Mouse (Mus musculus): ENCODE measurements at regions not wholly inside any gene's neighbourhood (a gene's known extent, or its start where the extent isn't known, plus 50 kb on each side); places are given as distances from the start of the nearest gene placed in this dataset.

- no peak for DNase-seq
Observed at GRCm38 (mm10) chr3:107826241-107826760, 50.7 kb upstream of the Eps8l3 start.

GRCm38 (mm10) chr3:107825468-107825867 lies 51.6 kb upstream of the Eps8l3 start:
- no peak for DNase-seq

GRCm38 (mm10) chr3:107824378-107824777 lies 52.7 kb upstream of the Eps8l3 start:
- DNase-seq: no peak

- DNase-seq: peak; percentile 53
Observed at GRCm38 (mm10) chr3:107823655-107824266, 53.3 kb upstream of the Eps8l3 start.

DNA sequence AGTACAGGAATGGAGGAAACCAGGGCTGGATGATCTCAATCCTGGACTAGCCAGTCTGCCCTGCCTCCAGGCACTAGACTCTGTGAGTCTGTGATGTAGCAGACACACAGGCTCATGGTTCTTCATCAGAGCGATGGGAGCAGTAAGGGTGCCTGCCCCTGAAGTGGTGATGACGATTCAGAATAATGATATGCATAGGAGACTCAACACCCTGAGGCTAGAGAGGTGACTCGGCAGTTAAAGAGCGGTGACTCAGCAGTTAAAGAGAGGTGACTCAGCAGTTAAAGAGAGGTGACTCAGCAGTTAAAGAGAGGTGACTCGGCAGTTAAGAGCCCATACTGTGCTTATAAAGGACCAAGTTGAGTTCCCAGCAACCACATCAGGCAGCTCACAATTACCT lies 53.9 kb upstream of the Eps8l3 start:
- no peak for DNase-seq

- no peak for DNase-seq
Observed at GRCm38 (mm10) chr3:107822499-107822898, 54.5 kb upstream of the Eps8l3 start.

GRCm38 (mm10) chr3:107821952-107822351 lies 55.1 kb upstream of the Eps8l3 start:
- DNase-seq: no peak

DNA sequence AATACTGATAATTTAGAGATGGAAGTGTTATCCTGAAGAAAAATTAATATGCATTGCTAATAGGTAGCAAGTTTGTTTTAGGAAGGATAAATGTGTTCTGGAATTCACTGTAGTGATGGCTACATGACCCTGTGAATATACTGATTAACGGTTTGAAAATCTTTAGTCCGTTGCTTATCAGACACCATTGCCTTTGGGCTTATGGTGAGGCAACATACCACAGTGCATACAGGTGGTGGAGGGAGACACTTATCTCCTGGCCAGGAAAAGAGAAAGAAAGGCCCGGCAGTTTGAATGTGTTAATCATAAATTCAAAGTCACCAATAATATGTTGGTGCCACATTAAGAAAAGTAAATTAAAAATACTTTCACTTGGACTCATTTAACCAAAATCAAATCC lies 57.4 kb upstream of the Eps8l3 start:
- no peak for DNase-seq

DNA sequence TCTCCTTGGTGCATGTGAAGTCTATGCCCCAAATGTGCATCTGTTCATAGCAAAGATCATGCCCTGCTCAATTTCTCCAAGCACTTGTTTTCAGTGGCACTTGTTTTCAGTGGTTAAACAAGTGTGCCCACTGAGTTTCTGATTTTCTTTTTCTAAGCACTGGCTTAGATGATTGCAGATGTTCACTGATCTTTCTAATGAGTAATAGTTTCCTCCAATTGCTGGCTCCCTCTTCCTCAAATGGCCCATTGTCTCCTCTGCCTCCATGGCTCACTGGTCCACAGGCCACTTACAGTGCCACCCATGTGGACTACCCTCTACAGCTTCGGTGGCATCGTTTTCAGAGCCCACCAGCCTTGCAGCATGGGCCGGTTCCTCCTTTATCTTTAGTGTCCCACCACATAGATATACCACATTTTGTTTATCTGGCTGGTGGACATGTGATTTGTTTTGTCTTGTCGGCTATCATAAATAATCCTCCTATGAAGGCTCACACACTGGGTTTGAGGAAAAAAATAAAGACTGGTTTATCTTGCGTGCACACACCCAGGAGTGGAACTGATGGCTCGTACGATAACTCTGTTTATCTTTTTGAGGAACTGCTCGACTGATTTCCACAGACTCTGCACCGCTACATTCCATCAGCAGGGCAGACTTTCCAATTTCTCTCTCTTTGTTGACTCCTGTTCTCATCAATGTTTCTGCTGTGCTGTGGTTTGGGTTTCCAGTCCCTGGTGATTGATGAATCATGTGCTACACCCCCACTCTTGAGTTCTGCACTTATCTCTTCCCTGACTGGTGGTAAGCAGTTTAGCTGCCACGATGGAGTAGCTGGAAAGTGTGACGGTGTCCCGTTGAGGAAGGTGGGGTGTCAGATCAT lies 58.2 kb upstream of the Eps8l3 start:
- DNase-seq: no peak

DNA sequence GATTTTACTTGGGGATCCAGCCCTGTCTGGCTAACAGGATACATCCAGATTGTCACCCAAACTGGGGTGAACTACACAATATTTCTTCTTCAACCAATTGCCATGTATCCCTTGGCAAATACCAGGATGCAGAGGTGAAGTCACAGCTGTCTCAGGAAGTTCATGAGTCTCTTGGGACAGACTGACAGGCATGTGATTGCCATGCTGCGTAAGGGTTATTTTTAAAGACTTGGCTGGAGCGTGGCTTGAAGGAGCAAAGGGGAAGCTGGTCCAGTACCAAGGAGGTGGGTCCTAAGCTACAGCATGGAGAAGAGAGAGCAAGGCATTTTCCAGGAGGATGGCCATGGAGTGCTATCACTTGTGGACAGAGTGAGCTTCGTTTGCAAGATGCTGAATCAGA lies 55.8 kb upstream of the Csf1 start:
- DNase-seq: no peak

DNA sequence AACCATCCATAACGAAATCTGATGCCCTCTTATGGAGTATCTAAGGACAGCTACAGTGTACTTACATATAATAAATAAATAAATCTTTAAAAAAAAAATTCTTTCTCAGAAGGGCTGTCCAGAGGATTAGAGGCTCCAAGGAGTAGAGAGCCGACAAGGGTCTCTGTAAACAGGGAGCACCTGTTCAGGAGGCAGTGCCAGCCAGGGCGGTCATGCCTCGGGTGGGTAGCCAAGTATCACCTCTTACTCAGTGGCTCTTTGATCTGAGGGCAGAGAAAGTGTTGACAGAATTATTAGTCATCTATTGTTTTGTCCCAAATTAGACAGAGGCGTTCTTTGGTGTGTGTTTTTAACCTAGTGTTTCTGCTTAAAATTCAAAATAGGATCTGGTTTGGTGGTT lies 54.0 kb upstream of the Csf1 start:
- no peak for DNase-seq

GRCm38 (mm10) chr3:107812885-107813284 lies 52.6 kb upstream of the Csf1 start:
- no peak for DNase-seq

GRCm38 (mm10) chr3:107812341-107812740 lies 52.1 kb upstream of the Csf1 start:
- no peak for DNase-seq

DNA sequence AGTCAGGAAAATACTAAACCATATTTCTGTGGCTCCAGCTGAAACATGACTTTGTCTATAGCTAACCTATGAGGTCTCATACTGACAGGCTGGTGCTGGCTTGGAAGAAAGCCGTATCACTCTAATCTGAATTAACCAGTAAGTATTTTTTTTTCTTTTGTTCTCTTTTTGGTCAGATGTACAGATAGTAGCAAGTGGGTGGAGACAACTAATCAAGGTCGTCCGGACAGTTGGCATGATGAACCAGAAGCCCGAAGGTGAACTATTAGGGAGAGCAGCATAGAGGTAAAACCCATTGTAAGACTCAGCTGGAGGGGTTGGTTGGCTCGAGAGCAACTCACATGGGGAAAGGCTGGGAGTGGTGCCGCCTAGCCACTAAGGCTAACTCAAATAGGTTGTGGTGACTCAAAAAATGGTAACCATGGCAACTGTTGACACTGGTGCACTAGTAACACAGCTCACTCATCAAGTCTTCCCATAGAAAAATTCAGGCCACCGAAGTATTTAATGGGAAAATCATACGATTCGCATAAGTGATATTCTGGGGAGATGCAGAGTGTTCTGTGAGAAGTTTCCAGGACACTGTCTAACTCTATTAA lies 50.3 kb upstream of the Csf1 start:
- DNase-seq: no peak
